Mouse (Mus musculus) regulatory T cell (primary cell): ENCODE results near the gene Rcan1.

Experiments
- in situ Hi-C: fragments of 300-600 bp; cut with MboI, MseI; formaldehyde crosslinking; loops from one replicate; pipeline ENCODE4 v1.15.1; 2025; ENCODE audit warnings: high pct_unique_total_duplicates

Rcan1 gene

GRCm38 (mm10) chr16:92353897-92354296 is 116.8 kb downstream of the Rcan1 start:
- in situ Hi-C loops, result no loop called here

GRCm38 (mm10) chr16:92353295-92353694 is 117.4 kb downstream of the Rcan1 start:
- in situ Hi-C loops, result no loop called here

GRCm38 (mm10) chr16:92348941-92349340 is 121.7 kb downstream of the Rcan1 start:
- in situ Hi-C loops, result no loop called here

- in situ Hi-C loops, result no loop called here
These were observed 124.3 kb downstream of the Rcan1 start for GRCm38 (mm10) chr16:92346297-92346916.

- in situ Hi-C loops, result no loop called here
These were observed 125.5 kb downstream of the Rcan1 start for GRCm38 (mm10) chr16:92345177-92345576.
